Comparison of ENCODE assay signal across 24 mouse cellular contexts in genomic region chr11:120009937-120010336, GRCm38 (mm10). TPM values are rescaled to one million over a fixed set of nuclear protein-coding genes. Genes with fewer than 3 reads are reported as not detected.
DNase-seq lines count a peak whose midpoint lies in the region; TF ChIP-seq lines count a peak whose summit lies in the region.
"Had no signal": no experiment of that assay in that cellular context is flagged by ENCODE, and none has a peak within 500 bp of the region (broad histone marks: within the 10 kb centered on the region; RNA-seq: fewer than 3 reads in every experiment).

No protein-coding gene starts in this region.

- H3K27me3 ChIP-seq in limb, embryonic 10.5 days (ENCODE audit: low read depth, poor library complexity, severe bottlenecking), result peaks cover 48% of the 10 kb centered on the region

- TF ChIP-seq CTCF in layer of hippocampus, adult 2 months (conservative IDR thresholded peaks at IDR 0.05), result no peak

- no peak overlapping the region for H3K4me3 ChIP-seq in layer of hippocampus, adult 2 months
- no peak overlapping the region for H3K4me3 ChIP-seq in limb, embryonic 10.5 days
- H3K4me3 ChIP-seq: forebrain, embryonic 10.5 days; heart, adult 2 months; heart, embryonic 13.5 days; limb, embryonic 12.5 days; liver, embryonic 12.5 days; midbrain, embryonic 12.5 days had no signal

- H3K9me3 ChIP-seq in limb, embryonic 10.5 days (replicated peaks), result no peaks in the 10 kb centered on the region
- H3K9me3 ChIP-seq: forebrain, embryonic 10.5 days; heart, embryonic 13.5 days; limb, embryonic 12.5 days; liver, embryonic 12.5 days; midbrain, embryonic 12.5 days had no signal

- peak; percentile 64 for DNase-seq in cerebellum, adult 9-11 months
- DNase-seq in cerebellum, postnatal 4 days (ENCODE audit: low spot score in 2 of 2), result no peak
- DNase-seq in layer of hippocampus, adult 2 months (ENCODE audit: low spot score in 2 of 2), result no peak
- no peak for DNase-seq in layer of hippocampus, postnatal 25 days (ENCODE audit: extremely low spot score in 1 of 2, low spot score in 1 of 2)
- peak; percentile 79 for DNase-seq in adipocyte (ENCODE audit: low spot score)
- no peak for DNase-seq in limb, embryonic 10.5 days (ENCODE audit: low spot score)
- DNase-seq in embryo, embryonic 10.5 days (ENCODE audit: low spot score), result no peak
- DNase-seq: gastrocnemius, postnatal 25 days; heart, adult 2 months; heart, postnatal 14 days; kidney, adult 8-10 months; kidney, postnatal 10 days; layer of hippocampus, postnatal 36 days; lung, adult 2 months; lung, postnatal 14 days; right cerebral cortex, adult 18-20 months; right cerebral cortex, postnatal 4 days; thymus, postnatal 25 days had no signal

- no peaks in the 10 kb centered on the region for H3K36me3 ChIP-seq in limb, embryonic 10.5 days
- H3K36me3 ChIP-seq: forebrain, embryonic 10.5 days; heart, embryonic 13.5 days; liver, embryonic 12.5 days; midbrain, embryonic 12.5 days had no signal

- WGBS in limb, embryonic 10.5 days, result 84% methylated on average over 20 of the region's 20 CpGs

- peaks cover 19% of the 10 kb centered on the region for H3K4me1 ChIP-seq in limb, embryonic 10.5 days

- H3K27ac ChIP-seq in layer of hippocampus, adult 2 months, result peak overlapping the region; percentile 15; the same call in 1 of the 2 replicates
- 0 out of 2 replicates have a peak overlapping the region, but pooled peaks have one; percentile 10 for H3K27ac ChIP-seq in limb, embryonic 10.5 days
- H3K27ac ChIP-seq: forebrain, embryonic 10.5 days; heart, adult 2 months; heart, embryonic 13.5 days; hindbrain, embryonic 14.5 days; limb, embryonic 12.5 days; liver, embryonic 12.5 days; midbrain, embryonic 12.5 days had no signal

RNA-seq across cellular contexts. Expression of gene Aatk, which starts 37.0 kb away (rescaled TPM):
- 100 to 1,000 TPM; 196 to 207 TPM for total RNA-seq in layer of hippocampus, adult 2 months (2021)
- total RNA-seq in layer of hippocampus, postnatal 25 days (2021), result 100 to 1,000 TPM; 221 to 225 TPM
- 0.78 and 1.7 TPM in 2 replicates for polyA plus RNA-seq in limb, embryonic 10.5 days (2016; fragmentation: Nextera tagmentation; extraction: Ambion mirVana)

Comparison
In these comparisons a context has a peak if more than half of its experiments do, and no peak if none do; other contexts are left out.
1. DNase-seq: peak in cerebellum, adult 9-11 months (single experiment) and adipocyte (single experiment); none in cerebellum, postnatal 4 days (0 of 2), layer of hippocampus, adult 2 months (0 of 2), layer of hippocampus, postnatal 25 days (0 of 2), limb, embryonic 10.5 days (single experiment) and embryo, embryonic 10.5 days (single experiment).